In genomic region chr13:23856401-23856800, GRCm38 (mm10) we compare ENCODE assay signal across 28 mouse cellular contexts. TPM values are rescaled to one million over a fixed set of nuclear protein-coding genes. Genes with fewer than 3 reads are reported as not detected.
"Had no signal": no experiment of that assay in that cellular context is flagged by ENCODE, and none has a peak within 500 bp of the region (broad histone marks: within the 10 kb centered on the region; RNA-seq: fewer than 3 reads in every experiment).

No protein-coding gene starts in this region.

- DNase-seq: gastrocnemius, adult 2 months; gastrocnemius, postnatal 10 days; gastrocnemius, postnatal 25 days; heart, adult 18-20 months; heart, postnatal 10 days; heart, postnatal 4 days; kidney, adult 8-10 months; kidney, postnatal 10 days; kidney, postnatal 25 days; kidney, postnatal 4 days; left cerebral cortex, postnatal 4 days had no signal

- H3K9me3 ChIP-seq: heart, embryonic 10.5 days; heart, embryonic 12.5 days; hindbrain, embryonic 10.5 days; hindbrain, embryonic 12.5 days; intestine, embryonic 15.5 days; limb, embryonic 13.5 days; limb, embryonic 15.5 days; liver, embryonic 12.5 days had no signal

- H3K27ac ChIP-seq: gastrocnemius, adult 2 months; heart, embryonic 10.5 days; hindbrain, embryonic 10.5 days; hindbrain, embryonic 12.5 days; hindbrain, embryonic 14.5 days; intestine, embryonic 15.5 days; layer of hippocampus, adult 2 months; left cerebral cortex, adult 2 months; limb, embryonic 13.5 days; limb, embryonic 15.5 days; liver, embryonic 12.5 days had no signal

- H3K4me1 ChIP-seq: heart, embryonic 10.5 days; heart, embryonic 12.5 days; hindbrain, embryonic 10.5 days; hindbrain, embryonic 12.5 days; intestine, embryonic 15.5 days; limb, embryonic 13.5 days; limb, embryonic 15.5 days; liver, embryonic 12.5 days had no signal

- H3K4me2 ChIP-seq: heart, embryonic 12.5 days; hindbrain, embryonic 12.5 days; hindbrain, embryonic 14.5 days; intestine, embryonic 15.5 days; limb, embryonic 13.5 days; limb, embryonic 15.5 days; liver, embryonic 12.5 days had no signal

- ATAC-seq: hindbrain, embryonic 16.5 days; inflammation-experienced regulatory T-cells, adult 6 months; intestine, embryonic 15.5 days; intestine, postnatal 0 days; liver, embryonic 12.5 days had no signal

- H3K4me3 ChIP-seq: gastrocnemius, adult 2 months; heart, embryonic 10.5 days; heart, embryonic 12.5 days; hindbrain, embryonic 10.5 days; hindbrain, embryonic 12.5 days; intestine, embryonic 15.5 days; layer of hippocampus, adult 2 months; left cerebral cortex, adult 2 months; limb, embryonic 13.5 days; limb, embryonic 15.5 days; liver, embryonic 12.5 days had no signal

- H3K27me3 ChIP-seq: hindbrain, embryonic 12.5 days; intestine, embryonic 15.5 days; limb, embryonic 13.5 days; limb, embryonic 15.5 days; liver, embryonic 12.5 days had no signal

- H3K9ac ChIP-seq: heart, embryonic 12.5 days; hindbrain, embryonic 12.5 days; hindbrain, embryonic 14.5 days; intestine, embryonic 15.5 days; limb, embryonic 13.5 days; limb, embryonic 15.5 days; liver, embryonic 12.5 days had no signal

- H3K36me3 ChIP-seq: heart, embryonic 10.5 days; heart, embryonic 12.5 days; hindbrain, embryonic 10.5 days; hindbrain, embryonic 12.5 days; intestine, embryonic 15.5 days; limb, embryonic 13.5 days; limb, embryonic 15.5 days; liver, embryonic 12.5 days had no signal

RNA-seq across cellular contexts. Expression of gene Slc17a1, which starts 11.1 kb away (rescaled TPM):
- polyA plus RNA-seq: heart, embryonic 10.5 days; heart, embryonic 12.5 days; heart, embryonic 14.5 days; heart, embryonic 16.5 days; hindbrain, embryonic 10.5 days; hindbrain, embryonic 12.5 days; hindbrain, embryonic 14.5 days; hindbrain, embryonic 16.5 days; inflammation-experienced regulatory T-cells, adult 6 months; limb, embryonic 11.5 days; limb, embryonic 13.5 days; limb, embryonic 15.5 days; liver, embryonic 12.5 days had no signal

RNA-seq across cellular contexts. Expression of gene Slc17a3, which starts 17.2 kb away (rescaled TPM):
- polyA plus RNA-seq: heart, embryonic 10.5 days; heart, embryonic 12.5 days; heart, embryonic 14.5 days; heart, embryonic 16.5 days; hindbrain, embryonic 10.5 days; hindbrain, embryonic 12.5 days; hindbrain, embryonic 14.5 days; hindbrain, embryonic 16.5 days; inflammation-experienced regulatory T-cells, adult 6 months; limb, embryonic 11.5 days had no signal

RNA-seq across cellular contexts. Expression of gene Slc17a2, which starts 49.6 kb away (rescaled TPM):
- polyA plus RNA-seq: heart, embryonic 12.5 days; heart, embryonic 14.5 days; heart, embryonic 16.5 days; hindbrain, embryonic 10.5 days; hindbrain, embryonic 12.5 days; hindbrain, embryonic 14.5 days; hindbrain, embryonic 16.5 days; inflammation-experienced regulatory T-cells, adult 6 months; intestine, embryonic 15.5 days; limb, embryonic 11.5 days; limb, embryonic 13.5 days; limb, embryonic 15.5 days had no signal

RNA-seq across cellular contexts. Expression of gene Slc17a4, which starts 58.4 kb away (rescaled TPM):
- polyA plus RNA-seq: heart, embryonic 10.5 days; heart, embryonic 12.5 days; heart, embryonic 14.5 days; hindbrain, embryonic 10.5 days; hindbrain, embryonic 14.5 days; hindbrain, embryonic 16.5 days; limb, embryonic 11.5 days; limb, embryonic 13.5 days; limb, embryonic 15.5 days; liver, embryonic 12.5 days had no signal
